Mouse (Mus musculus): ENCODE results near the gene Ralgapa1. TPM values are rescaled to one million over a fixed set of nuclear protein-coding genes. Genes with fewer than 3 reads are reported as not detected.

Ralgapa1 gene
- 16.2 and 22.3 TPM in 2 replicates for polyA plus RNA-seq (2015; fragmentation: Nextera tagmentation; extraction: Ambion mirVana)

GRCm38 (mm10) chr12:55820661-55821314 is at the start of gene Ralgapa1:
Gene Ralgapa1 (minus strand): TSS chr12:55821167.

GRCm38 (mm10) chr12:55836199-55836951 is 15.4 kb upstream of the Ralgapa1 start, which contains the start of gene Brms1l:
Gene Brms1l (plus strand): TSS chr12:55836324.

GRCm38 (mm10) chr12:55598887-55599561 is 221.9 kb downstream of the Ralgapa1 start, which contains the start of gene Insm2:
Gene Insm2 (plus strand): TSS chr12:55599427.

GRCm38 (mm10) chr12:55565206-55565605 is 255.8 kb downstream of the Ralgapa1 start, which contains the start of gene Aldoart2:
Gene Aldoart2 (plus strand): TSS chr12:55565239.

Small RNAs within 50 kb of the gene (microRNA-seq; reads per million reads assigned to microRNA genes)
- gene Gm23394 (ENCODE audit: borderline replicate concordance, insufficient number of aligned reads), result not detected

Other genes with a start within 250 kb of the Ralgapa1 start
- 7.5 and 17.1 TPM in 2 replicates for gene Insm2, start 221.7 kb downstream of the Ralgapa1 start, polyA plus RNA-seq (2015; fragmentation: Nextera tagmentation; extraction: Ambion mirVana)
- 29.0 and 40.2 TPM in 2 replicates for gene Brms1l, start 15.2 kb upstream of the Ralgapa1 start, polyA plus RNA-seq (2015; fragmentation: Nextera tagmentation; extraction: Ambion mirVana)